Mouse (Mus musculus) myocyte (in vitro differentiated cells): ENCODE data around the gene Rnf133. TPM values are rescaled to one million over a fixed set of nuclear protein-coding genes. Genes with fewer than 3 reads are reported as not detected.

ENCODE experiments used
- H3K27me3 ChIP-seq: one replicate; pipeline ENCODE4 v1.6.1; 2011; ENCODE audit not compliant: control insufficient read depth, insufficient read depth, insufficient read length
- H3K36me3 ChIP-seq: one replicate; pipeline ENCODE4 v1.6.1; 2011; ENCODE audit not compliant: control insufficient read depth, insufficient read depth
- H3K4me2 ChIP-seq: one replicate; pipeline ENCODE4 v1.6.1; 2011; ENCODE audit warnings: low read depth, control low read depth
- H3K4me3 ChIP-seq: one replicate; pipeline ENCODE4 v1.5.1; 2011; ENCODE audit warnings: mild to moderate bottlenecking, control low read depth, moderate library complexity
- H3K79me2 ChIP-seq: one replicate; pipeline ENCODE4 v1.6.1; 2011; ENCODE audit not compliant: control insufficient read depth, insufficient read depth
- H3ac ChIP-seq: one replicate; pipeline ENCODE4 v1.6.1; 2011; ENCODE audit not compliant: control insufficient read depth, insufficient read length
- CEBPB ChIP-seq: IDR thresholded peaks from 2 replicates; pipeline ENCODE4 v1.6.1; 2011; ENCODE audit warnings: mild to moderate bottlenecking, moderate library complexity; ENCODE audit not compliant: poor library complexity, insufficient read depth, severe bottlenecking
- E2F4 ChIP-seq: IDR thresholded peaks from one replicate; pipeline ENCODE4 v1.6.1; 2011; ENCODE audit warnings: mild to moderate bottlenecking, control low read depth, moderate library complexity; ENCODE audit not compliant: insufficient read depth
- MAX ChIP-seq: IDR thresholded peaks from one replicate; pipeline ENCODE4 v1.6.1; 2011; ENCODE audit warnings: low read depth, mild to moderate bottlenecking, control low read depth
- MYOD1 ChIP-seq, 3 experiments: IDR thresholded peaks; one replicate each; pipeline ENCODE4 v1.6.1; 2011; ENCODE audit warnings: control low read depth in 2 of 3, low read depth in 2 of 3, mild to moderate bottlenecking in 2 of 3, moderate library complexity in 1 of 3; ENCODE audit not compliant: insufficient read length in 2 of 3, control insufficient read depth in 1 of 3
- MYOG ChIP-seq, 3 experiments: IDR thresholded peaks; one replicate each; pipeline ENCODE4 v1.6.1; 2011; ENCODE audit warnings: control low read depth in 2 of 3, low read depth in 2 of 3, mild to moderate bottlenecking in 2 of 3; ENCODE audit not compliant: insufficient read length in 2 of 3, control insufficient read depth in 1 of 3, insufficient read depth in 1 of 3
- POLR2A ChIP-seq: IDR thresholded peaks from one replicate; pipeline ENCODE4 v1.6.1; 2011; ENCODE audit warnings: low read depth, mild to moderate bottlenecking, control low read depth, moderate library complexity; ENCODE audit not compliant: insufficient read length
- POLR2AphosphoS2 ChIP-seq: IDR thresholded peaks from one replicate; pipeline ENCODE4 v1.6.1; 2011; ENCODE audit warnings: low read depth, control low read depth; ENCODE audit not compliant: insufficient read length
- REST ChIP-seq: IDR thresholded peaks from one replicate; pipeline ENCODE4 v1.6.1; 2011; ENCODE audit warnings: mild to moderate bottlenecking, control low read depth, moderate library complexity; ENCODE audit not compliant: insufficient read depth, insufficient read length
- SRF ChIP-seq: IDR thresholded peaks from one replicate; pipeline ENCODE4 v1.6.1; 2011; ENCODE audit warnings: low read depth; ENCODE audit not compliant: control insufficient read depth, insufficient read length
- TCF12 ChIP-seq: IDR thresholded peaks from one replicate; pipeline ENCODE4 v1.6.1; 2011; ENCODE audit warnings: mild to moderate bottlenecking, control low read depth; ENCODE audit not compliant: poor library complexity, insufficient read depth, severe bottlenecking
- TCF3 ChIP-seq: IDR thresholded peaks from one replicate; pipeline ENCODE4 v1.6.1; 2011; ENCODE audit warnings: low read depth, control low read depth; ENCODE audit not compliant: insufficient read length
- USF1 ChIP-seq: IDR thresholded peaks from one replicate; pipeline ENCODE4 v1.6.1; 2011; ENCODE audit warnings: low read depth, mild to moderate bottlenecking, control low read depth, moderate library complexity
- polyA plus RNA-seq: library from polyadenylated mRNA; unstranded; fragments of >200 nt; fragmentation: generic; extraction: Trizol; gene quantifications from one replicate; pipeline ENCODE4 v1.2.1, GENCODE M21; 2012; ENCODE audit warnings: missing spikeins

The Rnf133 gene
- polyA plus RNA-seq = not detected

GRCm38 (mm10) chr6:23650205-23650604 is at the start of gene Rnf133:
Gene Rnf133 (minus strand): TSS chr6:23650305.
- H3K79me2 ChIP-seq = no peaks in the 10 kb centered on the region
- no peak within 1 kb of the TSS for H3K4me3 ChIP-seq
- TF ChIP-seq TCF12 (no peak), POLR2A (no peak), MYOD1 (IDR thresholded peaks at IDR 0.05; ENCODE audit: control insufficient read depth in 1 of 3, insufficient read length in 2 of 3, low read depth in 2 of 3) (no peak), MAX (no peak), CEBPB (no peak), E2F4 (no peak), USF1 (no peak), POLR2AphosphoS2 (no peak), TCF3 (no peak), MYOG (IDR thresholded peaks at IDR 0.05; ENCODE audit: control insufficient read depth in 1 of 3, insufficient read depth in 1 of 3, insufficient read length in 2 of 3, low read depth in 2 of 3) (no peak), SRF (no peak), REST (no peak)
- H3K27me3 ChIP-seq = no peaks in the 10 kb centered on the region
- no peak within 1 kb of the TSS for H3ac ChIP-seq
- H3K4me2 ChIP-seq = no peak within 1 kb of the TSS
- H3K36me3 ChIP-seq = no peaks in the 10 kb centered on the region

DNA sequence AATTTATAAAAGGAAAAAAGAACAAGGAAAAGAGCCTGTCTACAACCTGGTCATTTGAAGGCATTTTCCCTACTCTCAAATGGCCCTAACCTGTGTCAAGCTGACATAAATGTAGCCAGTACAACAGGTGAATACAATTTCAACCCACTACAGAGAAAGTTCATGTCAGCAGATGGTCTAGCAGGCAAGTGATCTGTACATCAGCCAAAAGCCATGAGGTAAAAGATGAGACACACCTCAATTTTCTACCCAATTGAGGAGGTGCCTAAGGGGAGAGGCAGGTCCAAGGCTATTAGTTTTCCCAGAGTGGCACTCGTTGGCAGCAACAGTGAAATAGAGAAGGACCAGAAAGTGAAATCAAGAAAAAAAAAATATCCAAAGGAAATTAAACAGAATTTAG is 28.1 kb upstream of the Rnf133 start:
- H3ac ChIP-seq = no peak overlapping the region
- no peaks in the 10 kb centered on the region for H3K36me3 ChIP-seq
- H3K79me2 ChIP-seq = no peaks in the 10 kb centered on the region
- TF ChIP-seq E2F4 = no peak
- no peak for TF ChIP-seq CEBPB
- TF ChIP-seq POLR2AphosphoS2 = no peak
- TF ChIP-seq TCF3 = no peak
- TF ChIP-seq TCF12 = no peak
- TF ChIP-seq MYOG (IDR thresholded peaks at IDR 0.05; ENCODE audit: control insufficient read depth in 1 of 3, insufficient read depth in 1 of 3, insufficient read length in 2 of 3, low read depth in 2 of 3) = no peak
- no peak for TF ChIP-seq USF1
- no peak for TF ChIP-seq POLR2A
- TF ChIP-seq MAX = no peak
- no peak for TF ChIP-seq REST
- no peak for TF ChIP-seq SRF
- TF ChIP-seq MYOD1 (IDR thresholded peaks at IDR 0.05; ENCODE audit: control insufficient read depth in 1 of 3, insufficient read length in 2 of 3, low read depth in 2 of 3) = no peak
- no peak overlapping the region for H3K4me2 ChIP-seq
- no peak overlapping the region for H3K4me3 ChIP-seq
- no peaks in the 10 kb centered on the region for H3K27me3 ChIP-seq

DNA sequence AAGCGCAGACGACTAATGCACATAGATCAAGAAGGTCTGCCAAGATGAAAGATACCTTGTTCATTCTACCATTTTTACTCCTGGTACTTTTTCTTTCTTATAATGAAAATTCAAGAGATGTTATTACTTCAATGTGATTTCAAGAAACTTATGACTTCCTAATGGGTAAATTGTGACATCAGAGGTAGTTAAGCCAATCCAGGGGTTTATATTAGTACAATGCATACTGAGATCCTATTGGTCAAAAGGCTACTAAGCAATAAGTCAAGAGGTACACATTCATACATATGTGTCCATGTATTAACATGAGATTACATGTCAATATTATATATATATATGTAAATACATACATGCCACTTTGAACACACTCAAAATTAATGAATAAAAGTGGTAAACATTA is 4.9 kb upstream of the Rnf133 start, which contains the start of gene Rnf148:
Gene Rnf148 (minus strand): TSS at position 101 of the 400 bp plus-strand sequence.
- H3K36me3 ChIP-seq = no peaks in the 10 kb centered on the region
- H3K79me2 ChIP-seq = no peaks in the 10 kb centered on the region
- no peaks in the 10 kb centered on the region for H3K27me3 ChIP-seq
- no peak within 1 kb of the TSS for H3K4me2 ChIP-seq
- TF ChIP-seq MYOG (IDR thresholded peaks at IDR 0.05; ENCODE audit: control insufficient read depth in 1 of 3, insufficient read depth in 1 of 3, insufficient read length in 2 of 3, low read depth in 2 of 3) (no peak), USF1 (no peak)
- no peak within 1 kb of the TSS for H3ac ChIP-seq
- H3K4me3 ChIP-seq = no peak within 1 kb of the TSS

DNA sequence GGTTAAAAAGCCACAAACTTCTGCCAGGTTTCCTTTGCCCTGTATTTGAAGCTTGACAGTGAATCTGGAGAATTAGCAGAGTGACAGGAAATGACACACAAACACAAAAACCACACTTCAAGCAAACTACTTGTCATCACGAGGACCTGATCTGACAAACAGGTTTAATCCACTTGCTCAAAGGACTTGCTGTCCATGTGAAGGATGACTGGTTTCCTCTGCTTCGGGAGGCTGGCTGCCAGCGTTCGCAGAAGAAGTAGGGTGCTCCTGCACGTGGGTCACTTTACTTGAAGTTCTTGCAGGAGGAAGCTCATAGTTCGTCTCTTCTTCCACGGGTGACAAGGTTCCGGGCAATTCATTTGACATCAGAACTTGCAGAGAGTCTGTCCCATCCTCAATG is 1.4 kb downstream of the Rnf133 start:
- no peaks in the 10 kb centered on the region for H3K79me2 ChIP-seq
- no peaks in the 10 kb centered on the region for H3K36me3 ChIP-seq
- no peak for TF ChIP-seq TCF3
- no peak for TF ChIP-seq SRF
- TF ChIP-seq REST = no peak
- TF ChIP-seq MYOG (IDR thresholded peaks at IDR 0.05; ENCODE audit: control insufficient read depth in 1 of 3, insufficient read depth in 1 of 3, insufficient read length in 2 of 3, low read depth in 2 of 3) = no peak
- TF ChIP-seq CEBPB = no peak
- no peak for TF ChIP-seq POLR2A
- TF ChIP-seq MYOD1 (IDR thresholded peaks at IDR 0.05; ENCODE audit: control insufficient read depth in 1 of 3, insufficient read length in 2 of 3, low read depth in 2 of 3) = no peak
- TF ChIP-seq E2F4 = no peak
- no peak for TF ChIP-seq USF1
- no peak for TF ChIP-seq TCF12
- no peak for TF ChIP-seq POLR2AphosphoS2
- no peak for TF ChIP-seq MAX
- no peaks in the 10 kb centered on the region for H3K27me3 ChIP-seq
- H3K4me2 ChIP-seq = no peak overlapping the region
- H3ac ChIP-seq = no peak overlapping the region
- no peak overlapping the region for H3K4me3 ChIP-seq

DNA sequence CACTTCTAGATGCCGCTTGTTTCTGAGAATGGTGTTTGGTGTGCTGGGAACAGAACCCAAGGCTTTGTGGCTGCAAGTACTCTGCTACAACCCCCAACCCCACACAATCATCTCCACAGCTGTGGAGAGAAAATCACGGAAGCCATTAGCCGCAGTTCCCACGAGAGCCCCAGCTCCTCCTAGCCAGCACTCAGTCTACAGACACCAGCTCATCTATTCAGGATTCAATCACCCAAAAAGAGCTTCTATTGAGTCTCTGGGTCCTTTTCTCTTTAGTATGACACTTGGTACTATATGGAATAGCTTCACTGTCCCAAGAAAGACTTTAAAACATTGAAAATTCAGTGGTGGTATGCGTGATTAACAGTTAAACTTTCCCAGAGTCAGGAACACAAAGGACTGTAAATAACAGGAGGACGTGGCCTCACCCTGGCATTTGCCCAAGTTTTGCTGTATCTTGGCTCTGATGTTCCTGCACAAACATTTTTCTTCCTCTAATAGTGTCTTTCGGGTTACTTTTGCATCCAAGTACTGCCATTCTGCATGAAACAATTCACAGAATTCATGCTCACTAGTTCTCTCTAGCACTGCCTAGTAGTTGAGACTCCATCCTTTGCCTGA is 2.4 kb downstream of the Rnf133 start:
- TF ChIP-seq POLR2AphosphoS2 (no peak), E2F4 (no peak), REST (no peak), TCF12 (no peak), POLR2A (no peak), CEBPB (no peak), MYOG (IDR thresholded peaks at IDR 0.05; ENCODE audit: control insufficient read depth in 1 of 3, insufficient read depth in 1 of 3, insufficient read length in 2 of 3, low read depth in 2 of 3) (no peak), USF1 (no peak), SRF (no peak), MAX (no peak), MYOD1 (IDR thresholded peaks at IDR 0.05; ENCODE audit: control insufficient read depth in 1 of 3, insufficient read length in 2 of 3, low read depth in 2 of 3) (no peak)
- H3K79me2 ChIP-seq = no peaks in the 10 kb centered on the region
- no peaks in the 10 kb centered on the region for H3K36me3 ChIP-seq
- no peaks in the 10 kb centered on the region for H3K27me3 ChIP-seq
- H3K4me3 ChIP-seq = no peak overlapping the region
- no peak overlapping the region for H3K4me2 ChIP-seq
- H3ac ChIP-seq = no peak overlapping the region
